Mouse (Mus musculus): ENCODE measurements around the gene Rps17.

- no peak for TF ChIP-seq CTCF (IDR thresholded peaks at IDR 0.05; ENCODE audit: low read depth, low read length)
- no peak for TF ChIP-seq POLR2AphosphoS5 (IDR thresholded peaks at IDR 0.05; ENCODE audit: insufficient replicate concordance, low read depth, low read length)
- no peak for TF ChIP-seq GATA1 (IDR thresholded peaks at IDR 0.05; ENCODE audit: borderline replicate concordance, low read length)
These were observed 24.7 kb upstream of the Rps17 start for GRCm38 (mm10) chr7:81369724-81370123.
